Mouse (Mus musculus) MEL (cell line): ENCODE data around the gene Fam131c. TPM values are rescaled to one million over a fixed set of nuclear protein-coding genes. Genes with fewer than 3 reads are reported as not detected.

Source experiments
- DNase-seq: peaks from one replicate; pipeline ENCODE4 v3.0.0; 2011; ENCODE audit warnings: low read depth, low spot score
- H3K27ac ChIP-seq: 2 replicates; pipeline ENCODE4 v1.5.1; 2012; ENCODE audit warnings: low read depth, mild to moderate bottlenecking, control low read depth, low read length, moderate library complexity; ENCODE audit not compliant: control insufficient read depth
- H3K27me3 ChIP-seq, 2 experiments: fragments of 150-350 bp in 1 of 2; sonication (generic) in 1 of 2; 2 replicates each; pipeline ENCODE4 v1.6.1; 2012; ENCODE audit warnings: low read length in 2 of 2, mild to moderate bottlenecking in 2 of 2, improper control_type of control experiment in 1 of 2, moderate library complexity in 1 of 2; ENCODE audit not compliant: insufficient read depth in 2 of 2, control insufficient read depth in 1 of 2
- H3K36me3 ChIP-seq, 2 experiments: 2 replicates each; pipeline ENCODE4 v1.6.1; 2012 to 2014; ENCODE audit warnings: low read length in 2 of 2, improper control_type of control experiment in 1 of 2, inconsistent platforms in 1 of 2, mild to moderate bottlenecking in 1 of 2; ENCODE audit not compliant: insufficient read depth in 2 of 2, control insufficient read depth in 1 of 2
- H3K4me1 ChIP-seq, 2 experiments: fragments of 150-350 bp in 1 of 2; sonication (generic) in 1 of 2; 2 replicates each; pipeline ENCODE4 v1.6.1; 2012; ENCODE audit warnings: low read length in 2 of 2, improper control_type of control experiment in 1 of 2, mild to moderate bottlenecking in 1 of 2; ENCODE audit not compliant: insufficient read depth in 2 of 2, control insufficient read depth in 1 of 2
- H3K4me3 ChIP-seq, 2 experiments: fragments of 150-350 bp in 1 of 2; sonication (generic) in 1 of 2; 2 replicates each; pipeline ENCODE4 v1.5.1; 2012; ENCODE audit warnings: low read depth in 2 of 2, low read length in 2 of 2, mild to moderate bottlenecking in 2 of 2, moderate library complexity in 2 of 2, control low read depth in 1 of 2, improper control_type of control experiment in 1 of 2; ENCODE audit not compliant: control insufficient read depth in 1 of 2, insufficient read depth in 1 of 2
- H3K79me2 ChIP-seq: 2 replicates; pipeline ENCODE4 v1.6.1; 2012; ENCODE audit warnings: mild to moderate bottlenecking, low read length, moderate library complexity; ENCODE audit not compliant: control insufficient read depth, poor library complexity, insufficient read depth
- H3K9ac ChIP-seq: 2 replicates; pipeline ENCODE4 v1.6.1; 2012; ENCODE audit warnings: low read depth, mild to moderate bottlenecking, control low read depth, low read length, moderate library complexity; ENCODE audit not compliant: control insufficient read depth, poor library complexity, severe bottlenecking
- H3K9me3 ChIP-seq: fragments of 150-350 bp; sonication (generic); replicated peaks from 2 replicates; pipeline ENCODE4 v1.6.1; 2012; ENCODE audit warnings: mild to moderate bottlenecking, low read length, improper control_type of control experiment, moderate library complexity; ENCODE audit not compliant: insufficient read depth
- CHD2 ChIP-seq: IDR thresholded peaks from 2 replicates; pipeline ENCODE4 v1.6.1; 2011; ENCODE audit warnings: low read length, improper control_type of control experiment
- CTCF ChIP-seq, 3 experiments: IDR thresholded peaks in 2 of 3; conservative IDR thresholded peaks in 1 of 3; 2 replicates each; pipeline ENCODE4 v1.5.1; 2011 to 2012; ENCODE audit warnings: low read length in 3 of 3, low read depth in 2 of 3, mild to moderate bottlenecking in 2 of 3, improper control_type of control experiment in 1 of 3, inconsistent platforms in 1 of 3, mixed read lengths in 1 of 3, moderate library complexity in 1 of 3; ENCODE audit not compliant: control insufficient read depth in 1 of 3, insufficient read depth in 1 of 3, poor library complexity in 1 of 3, severe bottlenecking in 1 of 3
- E2F4 ChIP-seq: IDR thresholded peaks from 2 replicates; pipeline ENCODE4 v1.6.1; 2011; ENCODE audit warnings: low read depth, low read length, improper control_type of control experiment, borderline replicate concordance
- ETS1 ChIP-seq: IDR thresholded peaks from 2 replicates; pipeline ENCODE4 v1.6.1; 2012; ENCODE audit warnings: low read depth, mild to moderate bottlenecking, inconsistent platforms, low read length, improper control_type of control experiment, moderate library complexity
- HCFC1 ChIP-seq: IDR thresholded peaks from 2 replicates; pipeline ENCODE4 v1.6.1; 2012; ENCODE audit warnings: low read depth, mild to moderate bottlenecking, inconsistent platforms, low read length, improper control_type of control experiment, moderate library complexity
- JUND ChIP-seq: IDR thresholded peaks from 2 replicates; pipeline ENCODE4 v1.6.1; 2011; ENCODE audit warnings: low read depth, mild to moderate bottlenecking, improper control_type of control experiment, low read length
- KAT2A ChIP-seq: conservative IDR thresholded peaks from 2 replicates; pipeline ENCODE4 v1.6.1; 2012; ENCODE audit warnings: low read depth, low read length, improper control_type of control experiment, inconsistent platforms
- MAFK ChIP-seq: IDR thresholded peaks from 2 replicates; pipeline ENCODE4 v1.6.1; 2011; ENCODE audit warnings: low read depth, mild to moderate bottlenecking, low read length, improper control_type of control experiment, borderline replicate concordance
- MAZ ChIP-seq: IDR thresholded peaks from 2 replicates; pipeline ENCODE4 v1.6.1; 2012; ENCODE audit warnings: low read depth, mild to moderate bottlenecking, inconsistent platforms, low read length, improper control_type of control experiment
- MEF2A ChIP-seq: IDR thresholded peaks from 2 replicates; pipeline ENCODE4 v1.6.1; 2014; ENCODE audit warnings: low read depth, mild to moderate bottlenecking, inconsistent platforms, low read length, improper control_type of control experiment; ENCODE audit not compliant: poor library complexity, insufficient replicate concordance, severe bottlenecking; ENCODE audit errors: extremely low read depth
- NRF1 ChIP-seq: IDR thresholded peaks from 2 replicates; pipeline ENCODE4 v1.6.1; 2014; ENCODE audit warnings: low read depth, mild to moderate bottlenecking, inconsistent platforms, low read length, improper control_type of control experiment, moderate library complexity; ENCODE audit not compliant: poor library complexity, insufficient read depth, severe bottlenecking
- POLR2A ChIP-seq, 2 experiments: IDR thresholded peaks; 2 replicates each; pipeline ENCODE4 v1.6.1; 2011 to 2012; ENCODE audit warnings: low read length in 2 of 2, mild to moderate bottlenecking in 2 of 2, control low read depth in 1 of 2, improper control_type of control experiment in 1 of 2, low read depth in 1 of 2, moderate library complexity in 1 of 2; ENCODE audit not compliant: control insufficient read depth in 1 of 2, insufficient read depth in 1 of 2, poor library complexity in 1 of 2
- POLR2AphosphoS5 ChIP-seq: IDR thresholded peaks from 2 replicates; pipeline ENCODE4 v1.6.1; 2012; ENCODE audit warnings: low read depth, borderline replicate concordance, mild to moderate bottlenecking, inconsistent platforms, low read length, moderate library complexity, mixed read lengths
- RAD21 ChIP-seq: IDR thresholded peaks from 2 replicates; pipeline ENCODE4 v1.6.1; 2011; ENCODE audit warnings: mild to moderate bottlenecking, low read depth, low read length, improper control_type of control experiment
- RCOR1 ChIP-seq: IDR thresholded peaks from 2 replicates; pipeline ENCODE4 v1.6.1; 2012; ENCODE audit warnings: low read depth, mild to moderate bottlenecking, inconsistent platforms, low read length, improper control_type of control experiment
- SIN3A ChIP-seq: IDR thresholded peaks from 2 replicates; pipeline ENCODE4 v1.6.1; 2012; ENCODE audit warnings: low read length, improper control_type of control experiment, inconsistent platforms
- SMC3 ChIP-seq: IDR thresholded peaks from 2 replicates; pipeline ENCODE4 v1.6.1; 2011; ENCODE audit warnings: low read depth, low read length, improper control_type of control experiment
- TAL1 ChIP-seq: IDR thresholded peaks from 2 replicates; pipeline ENCODE4 v1.6.1; 2012; ENCODE audit warnings: mild to moderate bottlenecking, inconsistent platforms, low read length, moderate library complexity, mixed read lengths
- ZC3H11A ChIP-seq: IDR thresholded peaks from 2 replicates; pipeline ENCODE4 v1.6.1; 2012; ENCODE audit warnings: low read depth, mild to moderate bottlenecking, inconsistent platforms, low read length, improper control_type of control experiment
- ZKSCAN1 ChIP-seq: IDR thresholded peaks from 2 replicates; pipeline ENCODE4 v1.6.1; 2012; ENCODE audit warnings: low read depth, mild to moderate bottlenecking, inconsistent platforms, low read length, improper control_type of control experiment, moderate library complexity
- polyA plus RNA-seq, 2 experiments: library from polyadenylated mRNA; stranded (reverse) in 1 of 2; unstranded in 1 of 2; fragments of >175 nt in 1 of 2; fragments of >200 nt in 1 of 2; gene quantifications; 2 replicates each; pipeline versions ENCODE4 v1.2.1 to v1.2.4; 2012; ENCODE audit warnings: low replicate concordance in 2 of 2, low read depth in 1 of 2; ENCODE audit not compliant: insufficient read length in 2 of 2, insufficient read depth in 1 of 2, missing spikeins in 1 of 2
- total RNA-seq: library from RNA; depleted of rRNA; stranded (reverse); fragments of 300-350 nt; gene quantifications from 2 replicates; pipeline ENCODE4 v1.2.3, GENCODE M21; 2012

Gene Fam131c
- total and polyA plus RNA-seq, 3 experiments, result not detected

- TF ChIP-seq SIN3A, result no peak
- TF ChIP-seq RCOR1, result no peak
- TF ChIP-seq E2F4, result no peak
- DNase-seq, result no peak
- Histone ChIP-seq H3K4me3 (no peak overlapping the region), H3K27me3 (no peaks in the 10 kb centered on the region), H3K4me1 (no peaks in the 10 kb centered on the region; a peak in 1 of 4 replicates), H3K36me3 (no peaks in the 10 kb centered on the region), H3K79me2 (no peaks in the 10 kb centered on the region), H3K27ac (no peak overlapping the region), H3K9me3 (no peaks in the 10 kb centered on the region), H3K9ac (no peak overlapping the region)
Observed at GRCm38 (mm10) chr4:141359222-141359621, 8.8 kb upstream of the Fam131c start.

- H3K79me2 ChIP-seq, result no peaks in the 10 kb centered on the region
- H3K9ac ChIP-seq, result no peak overlapping the region
- peak; percentile 74 for DNase-seq
- H3K4me1 ChIP-seq, result no peaks in the 10 kb centered on the region; a peak in 1 of 4 replicates
- H3K27ac ChIP-seq, result no peak overlapping the region
- no peak overlapping the region for H3K4me3 ChIP-seq
- H3K36me3 ChIP-seq, result no peaks in the 10 kb centered on the region
- peak; percentile 56 for TF ChIP-seq RAD21
- no peak for TF ChIP-seq TAL1
- TF ChIP-seq HCFC1, result no peak
- 0 out of 2 replicates have a peak, but pooled peaks have one; percentile 35 for TF ChIP-seq MAZ
- peak; percentile 60 to 87 (median 75) for TF ChIP-seq CTCF (IDR thresholded peaks at IDR 0.05 in 2 of 3, conservative IDR thresholded peaks at IDR 0.05 in 1 of 3; ENCODE audit: control insufficient read depth in 1 of 3, insufficient read depth in 1 of 3, low read depth in 2 of 3, low read length in 3 of 3, poor library complexity in 1 of 3, severe bottlenecking in 1 of 3)
- TF ChIP-seq SMC3, result peak; percentile 85
- TF ChIP-seq POLR2AphosphoS5, result no peak
- no peak for TF ChIP-seq NRF1
- peak; percentile 69 for TF ChIP-seq ZC3H11A
- H3K27me3 ChIP-seq, result peaks cover 0 to 3% of the 10 kb centered on the region in 2 experiments; a peak in 1 of 4 replicates
- H3K9me3 ChIP-seq, result no peaks in the 10 kb centered on the region
Observed at GRCm38 (mm10) chr4:141360846-141361245, 7.2 kb upstream of the Fam131c start.

- Histone ChIP-seq H3K4me1 (no peaks in the 10 kb centered on the region; a peak in 1 of 4 replicates), H3K9me3 (no peaks in the 10 kb centered on the region), H3K9ac (no peak overlapping the region), H3K36me3 (no peaks in the 10 kb centered on the region), H3K4me3 (no peak overlapping the region), H3K79me2 (no peaks in the 10 kb centered on the region), H3K27ac (no peak overlapping the region), H3K27me3 (peaks cover 0 to 4% of the 10 kb centered on the region in 2 experiments; a peak in 1 of 4 replicates)
- DNase-seq, result peak; percentile 74
- TF ChIP-seq ETS1 (no peak), CTCF (IDR thresholded peaks at IDR 0.05 in 2 of 3, conservative IDR thresholded peaks at IDR 0.05 in 1 of 3; ENCODE audit: control insufficient read depth in 1 of 3, insufficient read depth in 1 of 3, low read depth in 2 of 3, low read length in 3 of 3, poor library complexity in 1 of 3, severe bottlenecking in 1 of 3) (peak; percentile 65 to 88 (median 66)), KAT2A (no peak), CHD2 (no peak), MAFK (no peak), JUND (no peak), MEF2A (no peak), RAD21 (peak; percentile 90), ZC3H11A (peak; percentile 95), POLR2A (IDR thresholded peaks at IDR 0.05; ENCODE audit: control insufficient read depth in 1 of 2, insufficient read depth in 1 of 2, low read depth in 1 of 2, low read length in 2 of 2, poor library complexity in 1 of 2) (no peak), ZKSCAN1 (no peak), SMC3 (peak; percentile 96), HCFC1 (no peak)
Observed at GRCm38 (mm10) chr4:141362937-141363548, 5.0 kb upstream of the Fam131c start.
